Mouse (Mus musculus): ENCODE data around the gene Dusp7. TPM values are rescaled to one million over a fixed set of nuclear protein-coding genes. Genes with fewer than 3 reads are reported as not detected.

Dusp7 gene
- polyA plus RNA-seq, 1 experiment from 2014 or later = 16.9 TPM

GRCm38 (mm10) chr9:106386181-106386864, 17.9 kb downstream of the Dusp7 start:
- Histone ChIP-seq H3K4me2 (no peak overlapping the region), H3K27ac (ENCODE audit: poor library complexity, severe bottlenecking) (no peak overlapping the region), H3K9ac (no peak overlapping the region), H3K27me3 (replicated peaks) (no peaks in the 10 kb centered on the region), H3K4me1 (replicated peaks) (peaks cover 28% of the 10 kb centered on the region), H3K4me3 (no peak overlapping the region), H3K9me3 (replicated peaks) (no peaks in the 10 kb centered on the region), H3K36me3 (no peaks in the 10 kb centered on the region)
- WGBS = 78% methylated on average over 12 of the region's 12 CpGs
- no peak for ATAC-seq (ENCODE audit: insufficient number of reproducible peaks, low FRiP score)

GRCm38 (mm10) chr9:106392828-106393527, 24.5 kb downstream of the Dusp7 start:
- H3K4me1 ChIP-seq (replicated peaks) = peaks cover 60% of the 10 kb centered on the region
- no peaks in the 10 kb centered on the region for H3K9me3 ChIP-seq (replicated peaks)
- no peak overlapping the region for H3K4me2 ChIP-seq
- ATAC-seq (ENCODE audit: insufficient number of reproducible peaks, low FRiP score) = peak; percentile 30
- H3K4me3 ChIP-seq = no peak overlapping the region
- no peak overlapping the region for H3K27ac ChIP-seq (ENCODE audit: poor library complexity, severe bottlenecking)
- H3K27me3 ChIP-seq (replicated peaks) = no peaks in the 10 kb centered on the region
- H3K9ac ChIP-seq = no peak overlapping the region
- 54% methylated on average over 11 of the region's 11 CpGs for WGBS
- no peaks in the 10 kb centered on the region for H3K36me3 ChIP-seq

DNA sequence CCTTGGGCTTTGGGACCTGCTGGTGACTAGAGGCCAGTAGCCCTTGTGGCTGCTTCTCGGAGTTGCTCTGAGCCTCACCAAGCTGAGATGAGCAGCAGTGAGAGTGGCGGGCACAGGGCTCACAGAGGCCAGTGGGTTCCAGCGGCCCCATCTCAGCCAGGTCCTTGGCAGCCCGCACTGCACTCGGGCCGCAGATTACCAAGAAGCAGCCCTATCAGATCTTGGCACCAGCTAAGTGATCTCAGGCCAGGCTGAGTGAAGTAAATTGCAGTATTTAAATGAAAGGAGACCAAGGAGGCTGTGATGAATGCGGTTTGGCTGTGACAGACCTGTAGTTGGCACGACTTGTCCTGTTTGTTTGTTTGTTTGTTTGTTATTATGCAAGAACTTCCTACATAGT, 25.1 kb downstream of the Dusp7 start:
- Histone ChIP-seq H3K4me2 (no peak overlapping the region), H3K27ac (ENCODE audit: poor library complexity, severe bottlenecking) (no peak overlapping the region), H3K4me1 (replicated peaks) (peaks cover 64% of the 10 kb centered on the region), H3K36me3 (no peaks in the 10 kb centered on the region), H3K27me3 (replicated peaks) (no peaks in the 10 kb centered on the region), H3K4me3 (no peak overlapping the region), H3K9me3 (replicated peaks) (no peaks in the 10 kb centered on the region), H3K9ac (no peak overlapping the region)
- ATAC-seq (ENCODE audit: insufficient number of reproducible peaks, low FRiP score) = no peak
- 78% methylated on average over 8 of the region's 8 CpGs for WGBS

DNA sequence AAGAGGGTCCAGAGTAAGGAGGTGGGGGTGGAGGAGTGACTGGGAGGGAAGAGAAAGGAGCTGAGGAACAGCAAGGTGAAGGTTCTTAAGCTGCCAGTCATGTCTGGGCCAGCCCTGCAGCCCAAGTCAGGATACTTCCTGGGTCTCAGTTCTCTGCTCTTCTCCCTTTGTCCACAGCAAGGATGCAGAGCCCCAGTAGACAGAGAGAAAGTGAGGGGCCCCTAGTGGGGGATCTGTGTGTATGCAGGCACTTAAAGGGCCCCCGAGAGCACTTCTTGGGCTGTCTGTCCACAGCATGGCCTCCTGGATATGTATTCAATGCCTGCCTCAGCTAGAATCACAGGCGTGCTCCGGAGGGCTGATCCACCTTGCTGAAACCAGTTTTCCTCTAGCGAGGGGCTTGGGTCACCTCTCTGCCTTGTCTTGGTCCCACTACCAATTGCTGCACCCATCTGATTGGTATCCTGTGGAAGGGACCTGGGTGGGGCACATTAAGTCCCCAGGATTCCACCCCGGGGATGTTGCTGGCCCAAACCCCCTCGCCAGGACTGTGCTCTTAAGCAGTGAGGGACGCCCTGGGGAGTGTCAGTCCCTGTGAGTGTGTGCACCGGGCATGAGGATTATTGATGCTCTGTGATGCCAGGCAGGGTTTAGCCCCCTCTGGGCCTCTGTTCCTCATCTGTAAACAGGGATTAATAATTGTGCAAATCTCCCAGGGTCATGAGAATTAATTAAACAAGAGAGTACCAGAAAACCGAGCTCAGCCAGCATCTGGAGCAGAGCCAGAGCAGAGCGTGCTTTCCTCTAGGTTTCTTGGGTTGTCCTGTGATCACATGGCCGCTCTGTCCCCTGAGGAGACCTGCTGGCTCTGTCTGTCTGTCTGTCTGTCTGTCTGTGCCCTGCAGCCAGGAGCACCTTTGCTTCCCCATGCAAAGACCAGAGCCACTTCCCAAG, 26.5 kb downstream of the Dusp7 start:
- WGBS = 53% methylated on average over 11 of the region's 11 CpGs
- H3K27ac ChIP-seq (ENCODE audit: poor library complexity, severe bottlenecking) = no peak overlapping the region
- no peak overlapping the region for H3K4me2 ChIP-seq
- no peaks in the 10 kb centered on the region for H3K36me3 ChIP-seq
- no peaks in the 10 kb centered on the region for H3K9me3 ChIP-seq (replicated peaks)
- ATAC-seq (ENCODE audit: insufficient number of reproducible peaks, low FRiP score) = no peak
- no peaks in the 10 kb centered on the region for H3K27me3 ChIP-seq (replicated peaks)
- H3K9ac ChIP-seq = no peak overlapping the region
- no peak overlapping the region for H3K4me3 ChIP-seq
- H3K4me1 ChIP-seq (replicated peaks) = peaks cover 72% of the 10 kb centered on the region

- Histone ChIP-seq H3K4me1 (replicated peaks) (peaks cover 62% of the 10 kb centered on the region), H3K9me3 (replicated peaks) (no peaks in the 10 kb centered on the region), H3K27ac (ENCODE audit: poor library complexity, severe bottlenecking) (peak overlapping the region; percentile 72), H3K27me3 (replicated peaks) (no peaks in the 10 kb centered on the region), H3K36me3 (no peaks in the 10 kb centered on the region), H3K4me2 (peak overlapping the region; percentile 13; the same call in 1 of the 2 replicates), H3K4me3 (no peak overlapping the region), H3K9ac (0 out of 2 replicates have a peak overlapping the region, but pooled peaks have one; percentile 38)
- 16% methylated on average over 4 of the region's 4 CpGs for WGBS
- peak; percentile 44; the same call in 1 of the 2 replicates for ATAC-seq (ENCODE audit: insufficient number of reproducible peaks, low FRiP score)
Measured at GRCm38 (mm10) chr9:106397733-106398132, 29.3 kb downstream of the Dusp7 start.

- Histone ChIP-seq H3K4me1 (replicated peaks) (peaks cover 61% of the 10 kb centered on the region), H3K9ac (no peak overlapping the region), H3K27ac (ENCODE audit: poor library complexity, severe bottlenecking) (no peak overlapping the region), H3K9me3 (replicated peaks) (no peaks in the 10 kb centered on the region), H3K36me3 (no peaks in the 10 kb centered on the region), H3K27me3 (replicated peaks) (no peaks in the 10 kb centered on the region), H3K4me2 (no peak overlapping the region), H3K4me3 (no peak overlapping the region)
- WGBS = 56% methylated on average over 9 of the region's 9 CpGs
- no peak for ATAC-seq (ENCODE audit: insufficient number of reproducible peaks, low FRiP score)
Measured at GRCm38 (mm10) chr9:106398667-106399311, 30.4 kb downstream of the Dusp7 start.

GRCm38 (mm10) chr9:106399808-106400207, 31.4 kb downstream of the Dusp7 start:
- 91% methylated on average over 3 of the region's 3 CpGs for WGBS
- ATAC-seq (ENCODE audit: insufficient number of reproducible peaks, low FRiP score) = no peak
- Histone ChIP-seq H3K4me3 (no peak overlapping the region), H3K27me3 (replicated peaks) (no peaks in the 10 kb centered on the region), H3K9ac (no peak overlapping the region), H3K4me2 (no peak overlapping the region), H3K36me3 (no peaks in the 10 kb centered on the region), H3K9me3 (replicated peaks) (no peaks in the 10 kb centered on the region), H3K4me1 (replicated peaks) (peaks cover 54% of the 10 kb centered on the region), H3K27ac (ENCODE audit: poor library complexity, severe bottlenecking) (no peak overlapping the region)

GRCm38 (mm10) chr9:106402149-106402548, 33.7 kb downstream of the Dusp7 start:
- WGBS = 64% methylated on average over 5 of the region's 5 CpGs
- H3K27ac ChIP-seq (ENCODE audit: poor library complexity, severe bottlenecking) = no peak overlapping the region
- peaks cover 64% of the 10 kb centered on the region for H3K4me1 ChIP-seq (replicated peaks)
- no peak overlapping the region for H3K4me2 ChIP-seq
- H3K36me3 ChIP-seq = no peaks in the 10 kb centered on the region
- no peak overlapping the region for H3K9ac ChIP-seq
- H3K9me3 ChIP-seq (replicated peaks) = no peaks in the 10 kb centered on the region
- H3K4me3 ChIP-seq = no peak overlapping the region
- ATAC-seq (ENCODE audit: insufficient number of reproducible peaks, low FRiP score) = no peak
- no peaks in the 10 kb centered on the region for H3K27me3 ChIP-seq (replicated peaks)

DNA sequence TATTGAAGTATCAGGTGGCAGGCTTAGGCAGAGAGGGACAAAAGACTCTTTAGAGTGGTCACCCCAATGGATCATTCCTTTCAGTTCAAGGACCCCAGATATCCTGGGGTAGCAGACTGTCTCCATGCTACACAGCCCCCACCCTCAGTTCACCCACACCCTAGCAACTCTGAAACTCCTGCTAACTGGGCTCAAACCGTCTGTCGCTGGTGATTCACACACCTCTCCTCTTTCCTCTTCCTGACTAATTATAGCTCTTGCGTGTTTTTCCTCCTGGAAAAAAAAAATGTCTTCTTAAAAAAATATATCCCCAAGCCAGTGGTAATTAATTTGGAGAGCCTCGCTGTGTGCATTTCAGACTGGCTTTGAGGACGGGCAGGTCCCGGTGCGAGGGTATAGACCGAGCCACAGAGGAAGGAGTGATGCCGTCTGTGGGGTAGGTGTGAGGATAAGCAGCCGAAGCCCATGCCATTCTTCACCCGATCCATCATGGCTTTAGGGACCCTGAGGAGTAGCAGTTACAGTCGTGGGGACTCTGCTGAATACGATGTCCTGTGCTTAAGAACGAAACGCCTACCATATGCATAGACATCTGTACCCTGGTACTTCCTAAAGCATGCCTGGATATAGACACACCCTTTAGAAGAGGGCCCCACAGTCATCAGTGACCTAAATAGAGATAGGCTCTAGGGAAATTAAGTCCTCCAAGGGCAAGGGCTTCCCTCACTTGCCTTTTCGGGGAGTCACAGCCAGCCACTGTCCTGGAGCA, 34.4 kb downstream of the Dusp7 start:
- no peak overlapping the region for H3K9ac ChIP-seq
- H3K9me3 ChIP-seq (replicated peaks) = no peaks in the 10 kb centered on the region
- H3K27ac ChIP-seq (ENCODE audit: poor library complexity, severe bottlenecking) = no peak overlapping the region
- no peak for ATAC-seq (ENCODE audit: insufficient number of reproducible peaks, low FRiP score)
- H3K4me2 ChIP-seq = no peak overlapping the region
- H3K27me3 ChIP-seq (replicated peaks) = no peaks in the 10 kb centered on the region
- H3K36me3 ChIP-seq = no peaks in the 10 kb centered on the region
- H3K4me1 ChIP-seq (replicated peaks) = peaks cover 62% of the 10 kb centered on the region
- 69% methylated on average over 16 of the region's 16 CpGs for WGBS
- H3K4me3 ChIP-seq = no peak overlapping the region

DNA sequence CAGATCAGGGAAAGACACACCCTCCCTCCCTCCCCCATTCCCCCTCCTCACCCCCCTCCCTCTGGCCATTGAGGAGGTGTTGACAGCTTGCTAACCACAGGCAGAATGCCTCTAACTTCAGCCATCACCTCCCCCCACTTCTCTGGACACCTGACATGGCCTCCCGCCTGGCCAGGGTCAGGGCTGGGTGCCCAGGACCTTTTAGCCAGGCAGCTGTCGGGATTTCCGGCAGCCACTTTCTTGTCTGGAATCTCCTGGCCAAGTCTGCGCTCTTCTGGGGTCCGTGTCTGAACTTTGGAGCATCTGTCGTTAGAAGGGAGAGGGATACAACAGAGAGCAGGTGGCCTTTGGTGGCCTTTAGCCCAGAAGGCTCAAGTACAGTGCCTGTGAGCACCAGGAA, 36.8 kb downstream of the Dusp7 start:
- peak overlapping the region; percentile 74 for H3K27ac ChIP-seq (ENCODE audit: poor library complexity, severe bottlenecking)
- H3K9ac ChIP-seq = 0 out of 2 replicates have a peak overlapping the region, but pooled peaks have one; percentile 11
- 0 out of 2 replicates have a peak, but pooled peaks cover 5% of the 10 kb centered on the region for H3K9me3 ChIP-seq (replicated peaks)
- 0 out of 2 replicates have a peak, but pooled peaks have one; percentile 30 for ATAC-seq (ENCODE audit: insufficient number of reproducible peaks, low FRiP score)
- 7% methylated on average over 6 of the region's 6 CpGs for WGBS
- peak overlapping the region; percentile 24; the same call in 1 of the 2 replicates for H3K4me2 ChIP-seq
- H3K4me1 ChIP-seq (replicated peaks) = peaks cover 59% of the 10 kb centered on the region
- no peaks in the 10 kb centered on the region for H3K27me3 ChIP-seq (replicated peaks)
- no peak overlapping the region for H3K4me3 ChIP-seq
- H3K36me3 ChIP-seq = no peaks in the 10 kb centered on the region

Measured in heart, embryonic 12.5 days (tissue).